Mouse (Mus musculus): ENCODE data around the gene Slc46a3.

Slc46a3 gene

GRCm38 (mm10) chr5:147895436-147896198 lies 1.0 kb upstream of the Slc46a3 start:
- no peak for DNase-seq (ENCODE audit: low spot score)

DNA sequence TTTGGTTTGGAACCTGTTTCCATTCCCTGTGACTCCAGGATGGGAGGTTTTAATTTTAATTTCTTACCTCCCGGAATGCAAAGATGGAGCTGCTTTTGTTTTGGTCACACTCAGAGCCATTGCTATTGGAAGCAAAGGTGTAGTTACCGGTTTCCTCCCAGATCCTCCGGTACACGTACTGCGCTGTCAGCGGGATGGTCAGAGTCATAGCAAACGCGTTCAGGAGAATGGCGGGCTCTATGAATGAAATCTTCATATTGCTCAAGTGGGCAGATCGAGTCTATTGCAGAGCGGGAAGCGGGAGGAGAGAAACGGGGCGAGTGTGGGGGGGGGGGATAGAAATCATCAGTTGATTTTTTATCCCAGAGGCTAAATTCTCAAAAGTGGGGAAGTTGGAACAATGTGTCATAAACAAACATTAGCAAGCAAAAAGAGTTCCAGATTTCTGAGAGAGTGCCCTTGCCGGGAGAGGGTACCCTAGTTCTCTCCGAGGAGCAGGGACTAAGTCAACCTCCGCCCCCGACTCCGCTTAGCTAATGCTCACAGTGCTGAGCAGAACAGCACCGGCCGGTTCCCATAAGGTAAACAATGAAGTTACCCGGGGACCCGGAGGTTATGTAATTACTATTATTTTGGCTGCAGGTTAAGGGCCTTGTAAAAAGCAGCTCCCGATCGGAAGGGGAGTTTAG lies 705 bp downstream of the Slc46a3 start:
- no peak for DNase-seq (ENCODE audit: low spot score)

DNA sequence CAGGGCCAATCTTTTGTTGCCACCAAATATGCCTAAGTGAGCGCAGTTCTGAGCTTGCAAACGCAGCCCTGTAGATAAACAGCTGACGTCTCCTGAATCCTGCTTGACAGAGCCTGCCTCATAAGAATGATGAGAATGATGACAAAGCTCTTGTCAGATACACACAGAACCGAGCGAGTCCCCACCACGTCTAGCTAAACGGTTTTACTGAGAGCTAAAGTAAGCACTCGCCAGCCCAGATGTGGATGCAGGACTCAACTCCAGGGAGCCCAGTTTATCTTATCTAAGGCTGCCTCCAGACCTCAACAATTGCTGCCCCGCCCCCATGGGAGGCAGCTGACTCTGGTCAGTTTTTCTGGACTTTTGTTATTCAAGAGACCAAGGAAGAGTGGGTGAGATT lies 1.5 kb downstream of the Slc46a3 start:
- no peak for DNase-seq (ENCODE audit: low spot score)

DNA sequence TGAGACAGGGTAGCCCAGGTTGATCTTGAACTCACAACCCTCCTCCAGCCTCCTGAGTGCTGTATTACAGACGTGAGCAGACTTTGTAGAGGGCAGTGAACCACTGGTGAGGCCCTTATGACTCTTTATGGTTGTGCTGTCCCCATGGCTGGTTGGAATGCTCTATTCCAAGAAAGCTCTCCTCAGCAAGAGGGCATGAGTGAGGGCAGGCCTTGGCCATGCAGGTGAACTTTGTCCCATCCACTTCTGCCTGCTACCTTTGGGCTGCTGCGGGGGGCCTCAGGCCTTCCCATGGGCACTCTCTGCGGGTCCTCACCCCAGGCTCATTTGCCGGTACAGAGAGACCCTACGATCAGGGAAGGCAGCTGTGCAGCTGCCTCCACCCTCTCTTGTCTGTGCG lies 1.9 kb downstream of the Slc46a3 start:
- no peak for DNase-seq (ENCODE audit: low spot score)

DNA sequence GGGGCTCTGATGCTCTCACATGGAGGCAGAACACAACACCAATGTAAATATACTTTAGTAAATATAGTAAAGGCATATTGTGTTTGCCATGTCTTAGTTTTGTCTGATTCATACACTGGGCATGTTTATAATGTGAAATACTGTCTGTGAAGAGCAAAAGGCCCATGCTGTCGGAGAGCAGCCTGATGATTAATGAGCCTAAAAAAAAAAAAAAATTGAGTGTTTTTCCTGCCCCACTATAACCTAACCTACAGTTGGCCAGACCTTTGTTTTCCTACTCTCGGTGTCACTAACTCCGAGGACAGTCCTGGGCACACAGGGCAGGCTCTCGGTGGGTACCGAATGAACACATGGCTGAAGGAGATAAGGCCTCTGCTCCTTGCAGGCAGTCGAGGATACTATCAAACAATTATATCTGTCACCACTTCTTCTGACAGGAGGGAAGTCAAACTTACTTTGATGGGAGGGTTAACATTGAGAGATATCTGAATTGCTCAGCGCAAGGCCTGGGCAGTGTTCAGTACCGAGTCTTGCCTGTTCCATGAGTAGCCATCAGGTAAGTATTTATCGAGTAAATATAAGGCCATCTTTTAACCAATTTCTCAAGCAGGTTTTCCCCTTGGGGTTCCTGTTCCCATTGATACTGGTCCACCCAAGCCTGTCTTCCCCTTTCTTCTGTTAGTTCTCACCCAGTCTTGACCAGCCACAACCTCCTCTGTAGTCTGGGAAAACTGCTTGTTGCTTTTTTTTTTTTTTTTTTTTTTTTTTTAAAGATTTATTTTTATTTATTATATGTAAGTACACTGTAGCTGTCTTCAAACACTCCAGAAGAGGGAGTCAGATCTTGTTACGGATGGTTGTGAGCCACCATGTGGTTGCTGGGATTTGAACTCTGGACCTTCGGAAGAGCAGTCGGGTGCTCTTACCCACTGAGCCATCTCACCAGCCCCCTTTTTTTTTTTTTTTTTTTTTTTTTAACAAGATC lies 6.0 kb downstream of the Slc46a3 start:
- no peak for DNase-seq (ENCODE audit: low spot score)

DNA sequence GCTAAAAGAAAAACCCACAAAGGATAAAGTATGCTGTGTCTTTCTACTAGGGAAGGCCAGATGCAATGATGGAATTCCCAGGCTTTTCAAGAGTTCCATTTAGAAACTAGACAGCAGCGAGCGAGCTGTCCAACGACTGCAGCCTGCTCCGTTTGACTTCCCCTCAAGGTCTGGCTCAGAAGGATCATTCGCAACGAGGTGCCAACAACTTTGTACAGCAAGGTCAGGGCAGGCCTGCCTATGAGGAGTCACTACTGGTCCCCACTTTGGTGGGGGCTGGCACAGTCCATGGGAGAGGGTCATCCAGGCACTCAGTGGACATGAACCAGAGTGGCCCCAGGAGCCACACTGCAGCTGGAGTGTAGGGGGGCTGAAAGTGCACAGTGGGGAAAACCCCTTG lies 11.0 kb downstream of the Slc46a3 start:
- no peak for DNase-seq (ENCODE audit: low spot score)

- DNase-seq (ENCODE audit: low spot score), result no peak
These were observed 14.5 kb downstream of the Slc46a3 start for GRCm38 (mm10) chr5:147879971-147880682.

- no peak for DNase-seq (ENCODE audit: low spot score)
These were observed 17.1 kb downstream of the Slc46a3 start for GRCm38 (mm10) chr5:147877520-147877919.

DNA sequence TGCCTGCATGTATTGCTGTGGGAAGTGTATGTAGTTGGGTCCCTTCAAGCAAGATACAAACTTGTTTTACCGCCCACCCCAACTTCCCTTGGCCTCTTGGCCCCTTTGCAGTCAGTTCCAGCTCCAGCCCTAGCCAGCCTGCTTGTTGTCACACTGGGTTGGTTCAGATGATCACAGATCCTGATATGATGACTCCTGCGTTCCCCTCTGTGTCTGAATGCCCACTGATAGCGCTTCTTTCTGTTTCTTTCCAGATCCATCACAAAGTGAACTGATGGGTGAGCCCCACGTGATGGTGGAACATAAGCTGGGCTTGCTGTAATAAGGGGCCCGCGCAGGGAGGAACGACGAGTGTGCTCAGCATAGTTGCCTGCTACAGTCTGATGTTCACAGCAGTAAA lies 19.4 kb downstream of the Slc46a3 start:
- DNase-seq (ENCODE audit: low spot score), result no peak

DNA sequence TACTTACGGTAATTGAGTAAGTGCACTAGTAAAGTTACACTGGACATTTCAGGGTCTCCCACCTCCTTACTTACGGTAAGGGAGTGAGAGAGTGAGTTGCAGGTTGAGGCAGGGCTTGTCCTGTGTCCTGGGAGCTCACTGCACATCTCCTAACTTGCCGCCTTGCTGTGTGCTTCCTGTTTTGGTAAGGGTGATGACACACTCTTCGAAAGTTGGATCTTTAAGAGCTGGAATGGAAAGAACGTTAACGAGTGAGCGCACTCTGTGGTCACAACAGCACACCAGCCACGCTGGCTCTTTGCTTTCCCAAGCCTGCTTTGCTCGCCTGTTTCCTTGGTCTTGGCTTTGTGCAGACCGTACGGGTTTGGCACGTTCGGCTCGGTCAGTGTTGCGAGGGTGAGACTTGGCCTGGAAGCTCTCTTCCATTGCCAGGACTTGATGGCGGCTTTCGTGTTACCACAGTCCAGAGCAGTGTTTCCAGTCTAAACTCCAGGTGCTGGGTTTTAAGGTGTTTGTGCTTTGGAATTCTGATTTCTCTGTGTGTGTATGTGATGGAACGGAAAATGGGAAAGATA lies 20.0 kb downstream of the Slc46a3 start:
- no peak for DNase-seq (ENCODE audit: low spot score)

- no peak for DNase-seq (ENCODE audit: low spot score)
These were observed 23.4 kb downstream of the Slc46a3 start for GRCm38 (mm10) chr5:147871091-147871820.

DNA sequence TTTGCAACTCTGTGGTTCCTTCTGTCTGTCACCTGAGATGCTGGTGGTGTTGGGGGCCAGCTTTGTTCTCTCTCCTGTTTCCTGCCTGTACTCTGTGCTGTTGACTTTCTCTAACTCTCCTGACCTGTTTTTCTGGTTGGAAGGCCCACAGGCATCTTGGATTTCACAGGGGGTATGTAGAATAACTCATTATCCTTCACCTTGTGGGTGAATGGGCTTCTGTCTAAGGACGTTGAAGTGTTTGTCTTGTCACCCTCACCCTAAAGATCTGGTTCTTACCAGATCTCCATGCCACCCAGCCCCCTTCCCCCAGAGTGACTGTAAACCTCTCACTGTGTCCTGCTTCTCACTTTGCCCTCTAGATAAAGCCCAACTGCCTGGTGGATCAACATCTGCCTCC lies 24.3 kb downstream of the Slc46a3 start:
- no peak for DNase-seq (ENCODE audit: low spot score)

DNA sequence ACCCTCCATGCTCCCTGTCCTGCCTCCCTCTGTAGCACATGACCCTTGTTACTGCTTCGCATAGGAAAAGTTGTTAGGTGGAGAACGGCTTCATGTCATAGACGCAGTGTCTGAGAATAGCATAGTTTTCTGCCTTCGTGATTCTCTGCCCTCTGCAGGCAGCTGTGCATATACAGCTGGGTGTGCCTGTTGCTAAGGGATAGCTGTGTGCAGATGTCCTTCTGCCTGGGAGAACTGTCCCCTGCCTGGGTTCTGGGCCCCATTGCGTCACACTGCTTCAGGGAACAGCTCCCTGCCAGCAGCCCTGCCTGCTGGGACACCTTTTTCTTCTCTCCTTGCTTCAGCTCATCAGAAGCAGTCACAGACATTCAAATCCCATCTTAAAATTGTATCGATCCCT lies 25.0 kb downstream of the Slc46a3 start:
- DNase-seq (ENCODE audit: low spot score), result no peak

DNA sequence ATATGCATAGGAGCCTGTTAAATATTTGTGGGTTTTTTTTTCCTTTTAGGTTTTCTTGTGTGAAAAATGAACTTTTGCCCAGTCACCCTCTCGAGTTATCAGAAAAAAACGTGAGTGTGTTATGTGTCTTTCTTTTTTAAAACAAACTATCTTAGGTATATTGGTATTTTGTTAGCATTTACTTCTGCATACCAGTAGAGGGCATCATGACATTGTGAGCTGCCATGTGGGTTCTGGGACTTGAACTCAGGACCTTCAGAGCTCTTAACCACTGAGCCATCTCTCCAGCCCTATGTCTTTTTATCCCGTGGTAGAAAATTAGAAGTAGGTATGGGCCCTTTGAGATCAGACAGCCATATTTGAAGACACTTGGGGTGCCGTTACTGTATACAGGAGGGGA lies 25.9 kb downstream of the Slc46a3 start:
- DNase-seq (ENCODE audit: low spot score), result no peak

DNA sequence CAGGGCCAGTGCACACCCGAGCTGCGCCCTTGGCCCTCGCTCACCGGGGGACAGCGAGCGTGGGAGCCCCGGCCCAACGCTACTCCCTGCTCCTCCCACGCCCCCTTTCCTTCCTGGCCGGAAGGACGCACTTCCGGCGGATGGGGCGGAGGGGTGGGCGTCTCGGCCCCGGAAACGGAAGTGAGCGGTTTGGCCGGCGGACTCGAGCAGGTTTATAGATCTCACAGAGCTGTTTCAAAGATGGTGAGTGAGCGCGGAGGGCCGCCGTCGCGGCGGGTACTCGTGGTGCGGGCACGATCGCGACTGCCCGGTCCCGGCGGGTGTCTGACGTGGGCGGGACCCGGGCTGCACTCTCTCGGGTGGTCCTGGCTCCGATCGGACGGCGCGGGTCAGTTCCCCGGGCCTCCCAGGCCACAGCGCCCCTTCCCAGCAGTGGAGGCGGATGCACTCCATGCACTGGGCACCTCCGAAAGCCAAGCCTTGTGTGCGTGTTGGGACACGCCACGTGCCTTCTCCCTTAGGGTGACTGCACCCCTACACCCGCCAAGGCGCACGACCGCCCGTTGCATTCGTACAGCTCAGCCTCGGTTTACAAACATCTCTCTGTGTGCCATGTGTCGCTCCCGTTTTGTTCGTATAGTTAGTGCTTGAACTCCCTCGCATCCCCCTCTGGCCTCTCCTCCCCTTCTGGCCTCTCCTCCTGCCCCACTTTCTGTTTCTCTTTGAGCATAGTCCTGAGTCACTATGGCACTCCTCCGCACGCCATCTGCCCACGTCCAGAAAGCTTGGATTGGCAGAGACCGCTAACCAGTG lies 34.0 kb downstream of the Slc46a3 start, which contains the start of gene Pomp:
Gene Pomp, plus strand, starts transcription at position 13 of the 813 bp plus-strand sequence.
- peak; percentile 65 for DNase-seq (ENCODE audit: low spot score)

DNA sequence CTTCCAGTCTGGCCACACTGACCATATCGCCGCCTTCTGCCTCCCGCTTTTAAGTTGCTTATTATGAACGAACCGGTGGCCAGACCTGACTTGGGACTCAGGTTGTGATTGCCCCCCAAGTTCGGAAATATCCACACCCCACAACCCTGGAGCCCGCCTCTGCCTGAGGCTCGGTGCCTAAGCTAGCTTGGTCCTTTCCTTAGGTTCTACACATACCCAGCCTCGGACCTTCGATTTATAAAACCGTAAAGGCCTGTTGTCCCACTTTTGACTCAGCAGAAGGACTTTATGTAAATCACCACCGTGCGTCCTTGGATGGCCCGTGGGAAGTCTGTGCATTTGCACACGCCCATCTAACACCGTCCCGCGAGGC lies 34.6 kb downstream of the Slc46a3 start:
- no peak for DNase-seq (ENCODE audit: low spot score)

- no peak for DNase-seq (ENCODE audit: low spot score)
These were observed 44.4 kb downstream of the Slc46a3 start for GRCm38 (mm10) chr5:147850194-147850593.

DNA sequence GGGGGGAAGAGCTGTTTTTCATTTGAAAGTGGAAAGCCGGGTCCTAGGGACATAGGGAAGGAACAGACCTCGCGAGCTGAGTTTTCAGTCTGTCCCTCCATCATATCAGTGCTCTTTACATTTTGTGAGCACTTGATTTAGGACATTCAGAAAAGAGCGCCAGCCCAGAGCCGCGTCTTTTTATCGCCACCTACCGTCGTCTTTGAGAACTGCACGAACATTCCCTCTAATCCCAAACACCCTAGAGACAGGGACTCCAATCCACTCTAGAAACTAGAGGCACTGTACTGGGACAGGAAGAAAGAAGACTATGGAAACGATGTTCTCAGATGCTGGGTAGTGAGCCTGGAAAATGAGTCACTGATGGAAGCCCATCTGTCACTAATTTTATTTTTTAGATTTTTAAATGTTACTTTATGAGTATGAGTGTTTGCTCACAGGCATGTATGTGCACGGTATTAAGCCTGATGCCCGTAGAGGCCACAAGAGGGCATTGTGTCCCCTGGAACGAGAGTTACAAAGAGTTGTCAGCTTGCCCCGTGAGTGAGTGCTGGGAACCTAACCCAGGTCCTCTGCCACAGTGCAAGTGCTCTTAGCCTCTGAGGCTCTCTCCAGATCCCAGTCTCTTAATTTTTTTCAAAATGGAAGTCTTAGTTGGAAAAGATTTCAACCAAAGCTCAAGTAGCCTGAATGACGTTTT lies 46.3 kb downstream of the Slc46a3 start:
- no peak for DNase-seq (ENCODE audit: low spot score)

DNA sequence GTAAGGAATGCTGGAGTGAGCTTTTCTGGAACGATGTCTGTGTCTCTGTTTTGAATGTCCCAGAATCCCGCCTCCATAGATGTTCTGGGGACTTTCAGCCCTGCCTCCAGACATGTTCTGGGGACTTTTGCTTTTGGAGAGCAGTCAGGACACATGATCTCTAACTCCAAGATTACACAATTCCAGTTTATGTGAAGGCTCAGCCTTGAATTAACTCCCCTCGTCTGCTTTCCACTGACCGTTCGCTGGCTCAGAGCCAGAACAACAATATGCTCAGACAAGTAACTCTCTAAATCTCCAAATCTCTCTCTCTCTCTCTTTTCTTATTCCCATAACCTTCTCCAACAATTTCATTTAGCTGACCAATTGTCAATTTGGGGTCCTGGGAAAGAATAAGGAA lies 47.3 kb downstream of the Slc46a3 start:
- no peak for DNase-seq (ENCODE audit: low spot score)

Data from layer of hippocampus, adult 9-10 months (tissue).